Mouse (Mus musculus): ENCODE measurements around the gene Cabp4.

The Cabp4 gene

GRCm38 (mm10) chr19:4100718-4101261 lies 43.0 kb downstream of the Cabp4 start:
- peak; percentile 86 for DNase-seq

- DNase-seq = peak; percentile 73
Observed at GRCm38 (mm10) chr19:4099837-4100717, 43.8 kb downstream of the Cabp4 start, which contains the start of gene Pitpnm1. Gene Pitpnm1 (plus strand): TSS chr19:4099998.

DNA sequence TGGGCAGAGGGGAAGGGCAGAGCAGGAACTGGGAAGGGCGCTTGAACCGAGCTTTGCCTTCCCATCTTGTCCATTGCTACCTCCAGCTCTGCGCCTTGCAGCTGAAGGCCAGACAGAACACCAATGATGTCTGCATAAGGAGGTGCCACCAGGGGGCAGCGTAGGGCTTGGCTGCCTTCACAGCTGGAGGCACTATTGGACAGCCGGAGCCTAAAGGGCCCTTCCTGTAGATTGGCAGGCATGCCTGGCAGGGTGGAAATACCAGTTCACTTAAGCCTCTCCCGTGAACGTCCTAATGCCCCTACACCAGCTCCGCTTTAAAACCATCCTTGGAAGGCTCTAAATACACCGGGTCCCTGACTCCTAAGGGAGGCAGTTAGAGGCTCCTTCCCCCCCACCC lies 44.8 kb downstream of the Cabp4 start:
- peak; percentile 95 for DNase-seq

DNA sequence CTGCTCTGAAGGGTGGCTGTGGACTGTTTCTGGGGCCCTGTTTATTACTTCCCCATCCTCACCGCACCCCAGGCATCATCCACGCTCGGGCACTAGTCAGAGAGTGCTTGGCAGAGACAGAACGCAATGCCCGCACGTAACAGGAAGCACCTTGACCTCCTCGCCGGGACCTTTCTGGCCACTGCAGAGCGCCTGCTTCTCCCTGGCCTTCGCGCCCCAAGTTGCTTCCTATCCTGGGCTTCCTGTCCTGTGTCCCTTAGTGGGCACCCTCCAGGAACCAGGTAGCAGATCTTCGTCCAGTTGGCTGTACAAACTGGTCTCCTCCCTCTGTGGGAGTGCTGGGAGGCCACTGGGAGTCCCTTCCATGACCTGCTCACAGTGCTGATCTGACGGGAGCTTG lies 45.4 kb downstream of the Cabp4 start:
- peak; percentile 59 for DNase-seq

GRCm38 (mm10) chr19:4097441-4097825 lies 46.4 kb downstream of the Cabp4 start:
- DNase-seq = peak; percentile 88

DNA sequence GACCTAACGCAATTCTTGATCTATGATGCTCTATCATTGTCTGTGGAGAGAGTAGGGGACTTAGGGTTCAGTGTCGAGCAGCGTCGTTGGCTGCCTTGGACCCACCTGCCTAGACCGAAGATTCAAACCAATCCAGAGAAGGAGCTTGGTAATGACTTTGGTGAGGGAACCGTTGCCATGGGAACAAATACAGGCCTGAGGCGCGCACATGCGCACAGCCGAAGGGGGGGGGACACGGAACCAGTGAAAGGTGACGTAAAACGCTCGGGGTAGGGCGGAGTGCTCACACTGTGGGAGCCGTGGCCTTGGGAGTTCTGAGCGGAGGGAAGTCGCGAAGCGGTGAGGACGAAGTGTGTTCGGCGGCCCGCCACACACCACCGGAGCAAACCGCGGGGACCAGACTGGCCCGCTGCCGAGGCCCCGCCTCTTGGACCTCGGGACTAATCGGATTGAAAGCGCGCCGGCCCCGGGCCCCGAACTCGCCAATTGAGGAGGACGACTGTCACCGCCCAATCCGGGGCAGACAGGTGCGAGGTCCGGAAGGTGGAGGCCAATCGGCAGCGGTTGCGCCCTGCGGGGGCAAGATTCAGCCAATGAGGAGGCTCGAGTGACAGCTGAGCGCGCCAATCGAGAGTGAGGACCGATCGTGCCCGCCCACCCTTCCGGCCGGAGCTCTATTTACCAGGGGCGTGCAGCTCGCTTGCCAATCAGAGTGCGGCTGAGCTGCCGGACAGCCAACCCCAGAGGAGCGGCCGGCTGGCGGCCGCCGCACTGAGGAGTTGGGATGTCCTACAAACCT lies 47.0 kb downstream of the Cabp4 start, which contains the start of gene Cdk2ap2:
Gene Cdk2ap2 (plus strand): TSS at position 541 of the 799 bp plus-strand sequence.
- DNase-seq = peak; percentile 100

DNA sequence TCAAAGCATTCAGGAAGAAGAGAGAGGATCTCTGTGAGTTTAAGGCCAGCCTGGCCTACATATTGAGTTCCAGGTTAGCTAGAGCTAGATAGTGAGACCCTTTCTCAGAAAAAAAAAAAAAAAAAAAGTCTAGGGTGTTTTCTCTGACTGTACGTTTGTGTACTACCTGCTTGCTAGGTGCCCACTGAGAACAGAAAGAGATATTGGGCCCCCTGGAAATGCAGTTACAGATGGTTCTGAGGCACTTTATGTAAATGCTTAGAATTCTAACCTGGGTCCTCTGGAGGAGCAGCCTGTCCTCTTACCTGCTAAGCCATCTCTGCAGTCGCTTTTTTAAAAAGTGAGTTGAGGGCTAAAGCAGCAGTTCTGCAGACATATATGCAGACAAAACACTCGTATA lies 48.0 kb downstream of the Cabp4 start:
- no peak for DNase-seq

DNA sequence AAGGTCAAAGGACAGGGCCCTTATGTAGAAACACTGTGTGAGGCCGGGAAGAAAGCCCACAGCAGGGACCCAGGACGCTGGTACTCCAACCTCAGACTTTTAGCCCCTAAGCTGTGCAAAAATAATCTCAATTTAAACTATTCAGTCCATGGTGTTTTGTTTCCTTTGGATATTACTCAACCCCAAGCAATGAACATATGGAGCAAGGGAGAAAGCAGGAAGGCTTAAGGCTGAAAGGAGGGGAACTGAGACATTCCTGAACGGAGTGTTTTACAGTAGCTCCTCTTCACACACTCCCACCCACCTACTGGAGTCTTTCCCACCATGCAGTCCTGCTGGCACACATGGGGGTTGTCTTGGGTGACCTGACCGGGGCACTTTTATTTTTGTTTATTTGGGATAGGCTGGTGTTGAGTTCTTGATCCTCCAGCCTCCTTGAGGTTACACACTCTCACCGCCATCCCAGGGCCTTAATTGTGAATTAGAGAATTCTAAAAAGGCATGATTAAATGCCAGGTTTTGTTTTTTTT lies 49.0 kb downstream of the Cabp4 start:
- DNase-seq = peak; percentile 55

DNA sequence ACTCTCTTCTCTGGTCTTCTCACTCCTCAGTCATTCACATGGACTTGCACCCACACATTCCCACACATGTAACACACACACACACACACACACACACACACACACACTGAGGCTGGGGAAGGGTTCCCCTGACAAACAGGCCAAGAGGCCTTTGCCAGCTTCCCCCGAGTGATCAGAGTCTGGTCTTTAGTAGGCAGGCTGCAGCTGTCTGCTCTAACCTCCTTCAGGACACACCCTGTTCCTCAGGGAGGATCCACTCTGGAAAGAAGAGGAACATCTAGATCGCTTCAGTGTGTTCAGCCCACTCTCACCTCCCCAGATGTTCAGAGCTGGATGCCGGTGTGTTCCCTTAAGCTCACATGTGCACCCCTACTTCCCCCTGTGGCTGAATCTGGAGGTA lies 49.5 kb downstream of the Cabp4 start:
- no peak for DNase-seq

DNA sequence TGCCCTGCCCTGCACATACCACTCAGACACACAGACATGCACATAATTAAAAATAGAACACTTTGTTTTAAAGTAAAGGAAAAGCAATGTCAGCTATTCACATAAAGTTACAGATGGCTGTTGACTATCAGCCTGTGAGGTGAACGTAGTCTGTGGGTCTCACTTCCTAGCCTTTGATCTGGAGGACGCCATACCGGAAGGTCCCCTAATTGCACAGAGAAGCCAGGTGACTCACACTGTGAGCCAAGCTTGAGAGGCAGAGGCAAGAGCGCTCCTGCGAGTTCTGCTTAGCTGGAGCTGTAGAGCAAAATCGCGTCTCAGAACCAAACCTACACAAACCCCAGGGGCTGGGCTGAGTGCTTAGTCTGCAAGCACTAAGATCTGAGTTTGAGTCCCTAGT lies 50.1 kb downstream of the Cabp4 start:
- DNase-seq = no peak

DNA sequence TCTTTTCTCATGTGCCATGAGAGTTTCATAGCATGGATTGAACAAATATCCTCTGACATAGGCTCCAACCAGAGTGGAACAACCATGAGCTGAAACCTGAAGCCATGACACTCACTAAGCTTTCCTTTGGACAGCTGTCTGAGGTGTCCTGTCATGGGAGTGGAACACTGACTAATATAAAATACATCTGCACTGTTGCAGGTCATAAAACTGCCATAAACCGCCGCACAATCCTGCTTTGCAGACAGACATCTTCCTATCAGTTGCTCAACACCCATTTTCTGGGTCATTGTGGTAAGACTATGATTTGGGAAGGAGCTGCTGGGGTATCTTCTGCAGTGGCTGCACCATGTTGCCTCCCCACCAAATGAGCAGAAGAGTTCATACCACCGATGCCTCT lies 51.1 kb downstream of the Cabp4 start:
- no peak for DNase-seq

DNA sequence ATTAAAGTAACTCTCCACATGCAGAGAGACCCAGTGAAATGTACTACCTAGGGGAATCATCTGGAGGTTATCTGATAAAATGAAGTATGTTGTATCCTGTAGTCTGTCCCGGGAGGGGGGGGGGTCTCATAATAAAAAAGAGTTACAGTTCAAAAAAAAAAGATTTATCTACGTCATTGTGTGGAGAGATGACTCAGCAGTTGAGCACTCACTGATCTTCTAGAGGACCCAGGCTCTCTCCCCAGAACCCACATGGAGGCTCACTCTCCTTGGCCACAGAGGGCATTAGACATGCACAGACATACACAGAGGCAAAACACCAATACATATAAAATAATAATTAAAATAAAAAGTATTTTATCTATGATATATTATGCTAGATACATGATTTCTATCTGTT lies 52.5 kb downstream of the Cabp4 start:
- DNase-seq = no peak

- DNase-seq = no peak
Observed at GRCm38 (mm10) chr19:4090446-4090845, 53.4 kb downstream of the Cabp4 start.

DNA sequence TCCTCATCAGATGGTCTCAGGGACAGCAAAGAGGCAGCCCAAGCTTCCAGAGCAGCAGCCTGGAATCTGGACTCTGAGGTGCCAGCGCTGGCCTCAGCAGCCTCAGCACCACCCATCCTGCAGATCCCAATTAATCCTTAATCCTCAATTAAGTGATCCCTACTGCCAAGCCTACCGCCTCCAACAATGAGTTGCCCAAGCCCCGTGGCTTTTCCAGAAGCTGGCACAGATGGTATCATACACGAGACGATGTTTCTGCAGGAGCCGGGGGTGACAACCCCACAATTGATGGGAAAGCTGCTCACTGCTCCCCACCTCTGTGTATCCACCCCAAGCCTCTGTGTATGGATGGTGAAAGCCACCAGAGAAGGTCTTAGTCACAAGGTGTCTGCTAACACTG lies 54.7 kb downstream of the Cabp4 start:
- no peak for DNase-seq

GRCm38 (mm10) chr19:4088146-4088545 lies 55.7 kb downstream of the Cabp4 start:
- DNase-seq = no peak

DNA sequence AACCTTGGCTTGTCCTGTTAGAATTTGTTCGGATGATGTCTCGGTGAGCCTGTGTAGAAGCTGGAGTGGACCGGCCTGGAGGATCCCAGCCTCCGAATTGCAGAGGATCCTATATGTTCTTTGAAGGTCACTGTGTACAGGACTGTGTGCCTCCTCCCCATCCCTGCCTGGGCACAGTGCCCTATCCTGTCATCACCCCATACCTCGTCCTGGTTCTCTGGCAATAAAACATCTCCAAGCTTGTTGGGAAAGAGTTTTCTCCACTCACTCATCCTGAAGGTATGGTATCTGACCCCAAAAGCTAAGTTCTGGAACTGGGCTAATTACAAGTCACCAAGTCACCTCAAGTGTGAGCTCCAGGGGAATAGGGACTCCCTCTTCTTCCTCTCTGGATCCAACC lies 56.7 kb downstream of the Cabp4 start:
- no peak for DNase-seq

- DNase-seq = no peak
Observed at GRCm38 (mm10) chr19:4086156-4086555, 57.7 kb downstream of the Cabp4 start.

Data from cerebellum, adult 9-10 months (tissue).